Mouse (Mus musculus) heart, postnatal 0 days (tissue): ENCODE data around the gene Usp10. TPM values are rescaled to one million over a fixed set of nuclear protein-coding genes. Genes with fewer than 3 reads are reported as not detected.
A peak's percentile ranks its signal among the peaks of the same experiment; 100 is the strongest.

Source experiments
- ATAC-seq: fragments of 200-750 bp; cut with Nextera tagmentation; 2 replicates; pipeline ENCODE4 v1.8.0; 2017; ENCODE audit warnings: low read depth, moderate number of reproducible peaks, moderate library complexity; ENCODE audit not compliant: insufficient read depth
- DNase-seq: peaks from one replicate; pipeline ENCODE4 v3.0.0-alpha.2; 2016; ENCODE audit warnings: low spot score
- H3K27ac ChIP-seq: fragments of 300-500 bp; sonication (generic); 2 replicates; pipeline ENCODE4 v1.5.1; 2014; ENCODE audit warnings: low read depth, mild to moderate bottlenecking
- H3K27me3 ChIP-seq: fragments of 300-500 bp; sonication (generic); 2 replicates; pipeline ENCODE4 v1.6.1; 2014; ENCODE audit warnings: low read length, mixed read lengths; ENCODE audit not compliant: control insufficient read depth, insufficient read depth
- H3K36me3 ChIP-seq: fragments of 300-500 bp; sonication (generic); replicated peaks from 2 replicates; pipeline ENCODE4 v1.6.1; 2014; ENCODE audit warnings: low read length, mixed read lengths; ENCODE audit not compliant: control insufficient read depth, insufficient read depth
- H3K4me1 ChIP-seq: fragments of 300-500 bp; sonication (generic); 2 replicates; pipeline ENCODE4 v1.6.1; 2014; ENCODE audit warnings: antibody characterized with exemption; ENCODE audit not compliant: control insufficient read depth, insufficient read depth
- H3K4me2 ChIP-seq: fragments of 300-500 bp; sonication (generic); 2 replicates; pipeline ENCODE4 v1.6.1; 2014; ENCODE audit warnings: low read depth, mild to moderate bottlenecking, low read length, moderate library complexity
- H3K4me3 ChIP-seq: fragments of 300-500 bp; sonication (generic); 2 replicates; pipeline ENCODE4 v1.5.1; 2014; ENCODE audit warnings: low read depth, low read length
- H3K9ac ChIP-seq: fragments of 300-500 bp; sonication (generic); replicated peaks from 2 replicates; pipeline ENCODE4 v1.6.1; 2014; ENCODE audit warnings: low read depth, low read length, mixed read lengths
- H3K9me3 ChIP-seq: fragments of 300-500 bp; sonication (generic); replicated peaks from 2 replicates; pipeline ENCODE4 v1.6.1; 2016; ENCODE audit warnings: low read length; ENCODE audit not compliant: control insufficient read depth
- CTCF ChIP-seq: IDR thresholded peaks from 2 replicates; pipeline ENCODE4 v1.5.1; 2016; ENCODE audit warnings: antibody characterized with exemption, control low read depth, low read depth
- EP300 ChIP-seq: IDR thresholded peaks from 2 replicates; pipeline ENCODE4 v1.6.1; 2016; ENCODE audit warnings: antibody characterized with exemption, low read depth
- WGBS: fragments of 180-500 bp; shearing (Covaris S2); extraction: QIAGEN DNeasy Blood & Tissue Kit; methylation state at CpG from one replicate; pipeline ENCODE4 v1.1.7; 2014; 5-methylcytosine and 5-hydroxymethylcytosine counted together
- polyA plus RNA-seq: library from polyadenylated mRNA; unstranded; fragments of >200 nt; fragmentation: Nextera tagmentation; extraction: Ambion mirVana; gene quantifications from 2 replicates; pipeline ENCODE4 v1.2.1, GENCODE M21; 2015
- total RNA-seq: library from RNA; depleted of rRNA; stranded (reverse); fragments of >200 nt; gene quantifications from 2 replicates; pipeline ENCODE4 v1.2.3, GENCODE M21; 2014; ENCODE audit warnings: low replicate concordance

Gene Usp10
- total and polyA plus RNA-seq, 2 experiments from 2014 or later: 44.0 to 54.9 TPM

DNA sequence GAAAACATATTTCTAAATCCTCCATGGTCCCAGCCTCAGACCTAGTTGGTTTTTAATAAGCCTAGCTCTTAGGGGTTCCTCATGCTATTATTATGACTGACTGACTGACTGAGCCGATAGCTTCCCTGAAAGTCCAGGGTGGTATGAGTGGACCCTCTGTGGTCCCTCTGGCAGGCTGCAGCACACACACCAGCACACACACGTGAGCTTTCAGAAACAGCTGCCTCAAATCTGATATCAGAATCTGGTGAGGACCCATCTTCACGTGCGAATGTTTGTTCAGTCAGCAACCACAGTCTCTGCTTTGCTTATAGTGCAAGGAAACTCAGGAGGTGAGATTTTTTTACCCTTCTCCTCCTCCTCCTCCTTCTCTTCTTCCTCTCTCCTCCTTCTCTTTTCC lies 54.7 kb downstream of the Usp10 start:
- Histone ChIP-seq H3K27me3 (no peaks in the 10 kb centered on the region), H3K4me1 (peaks cover 4% of the 10 kb centered on the region; the same call in 1 of the 2 replicates), H3K36me3 (no peaks in the 10 kb centered on the region), H3K9ac (no peak overlapping the region), H3K27ac (no peak overlapping the region), H3K9me3 (no peaks in the 10 kb centered on the region), H3K4me2 (no peak overlapping the region), H3K4me3 (no peak overlapping the region)
- DNase-seq (no peak), ATAC-seq (no peak)
- TF ChIP-seq EP300: no peak
- 59% methylated on average over 4 of the region's 4 CpGs for WGBS

DNA sequence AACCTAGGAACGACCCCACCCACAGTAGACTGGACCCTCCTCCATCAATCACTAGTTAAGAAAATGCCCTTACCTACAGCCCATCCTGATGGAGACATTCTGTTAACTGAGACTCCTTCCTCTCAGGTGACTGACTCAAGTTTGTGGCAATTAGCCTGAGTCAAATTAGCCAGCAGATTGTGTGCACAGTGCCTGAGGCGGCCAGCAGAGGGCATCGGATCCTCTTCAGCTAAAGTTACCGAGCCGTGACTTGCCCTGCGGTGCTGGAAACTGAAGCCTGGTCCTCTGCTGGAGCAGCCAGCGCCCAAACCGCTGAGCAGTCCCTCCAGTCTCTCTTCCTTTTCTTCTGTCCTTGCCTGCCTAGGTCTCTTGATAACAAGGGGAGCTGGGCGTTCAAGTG lies 57.3 kb downstream of the Usp10 start:
- no peak for ATAC-seq
- Histone ChIP-seq H3K4me2 (no peak overlapping the region), H3K36me3 (no peaks in the 10 kb centered on the region), H3K27me3 (no peaks in the 10 kb centered on the region), H3K4me1 (no peaks in the 10 kb centered on the region), H3K27ac (no peak overlapping the region), H3K9ac (no peak overlapping the region), H3K4me3 (no peak overlapping the region), H3K9me3 (no peaks in the 10 kb centered on the region)
- DNase-seq: no peak
- 82% methylated on average over 9 of the region's 9 CpGs for WGBS
- TF ChIP-seq CTCF: no peak
- no peak for TF ChIP-seq EP300

DNA sequence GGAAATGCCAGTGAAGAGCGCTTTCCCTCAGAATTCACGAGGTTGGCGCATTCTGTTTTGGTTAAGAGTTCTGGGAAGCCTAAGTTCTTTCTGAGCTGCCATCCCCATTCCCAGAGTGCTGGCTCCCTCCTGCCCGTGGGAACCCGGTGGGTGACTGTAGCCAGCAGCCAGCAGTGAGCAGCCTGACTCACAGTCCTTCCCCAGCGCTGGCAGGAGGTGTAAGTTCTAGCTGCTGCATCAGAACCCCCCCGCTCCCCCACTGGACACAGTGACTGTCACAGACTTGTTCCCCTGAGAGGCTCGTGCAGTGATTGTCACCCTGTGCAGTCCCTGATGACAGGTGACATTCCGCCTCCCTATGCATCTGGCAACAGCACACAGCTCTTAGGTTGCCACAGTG lies 60.0 kb downstream of the Usp10 start:
- no peak for DNase-seq
- Histone ChIP-seq H3K27ac (no peak overlapping the region), H3K4me2 (no peak overlapping the region), H3K36me3 (no peaks in the 10 kb centered on the region), H3K9ac (no peak overlapping the region), H3K4me3 (no peak overlapping the region), H3K4me1 (no peaks in the 10 kb centered on the region), H3K9me3 (no peaks in the 10 kb centered on the region), H3K27me3 (no peaks in the 10 kb centered on the region)
- peak; percentile 48; the same call in 1 of the 2 replicates for ATAC-seq
- no peak for TF ChIP-seq CTCF
- no peak for TF ChIP-seq EP300
- 60% methylated on average over 9 of the region's 9 CpGs for WGBS

DNA sequence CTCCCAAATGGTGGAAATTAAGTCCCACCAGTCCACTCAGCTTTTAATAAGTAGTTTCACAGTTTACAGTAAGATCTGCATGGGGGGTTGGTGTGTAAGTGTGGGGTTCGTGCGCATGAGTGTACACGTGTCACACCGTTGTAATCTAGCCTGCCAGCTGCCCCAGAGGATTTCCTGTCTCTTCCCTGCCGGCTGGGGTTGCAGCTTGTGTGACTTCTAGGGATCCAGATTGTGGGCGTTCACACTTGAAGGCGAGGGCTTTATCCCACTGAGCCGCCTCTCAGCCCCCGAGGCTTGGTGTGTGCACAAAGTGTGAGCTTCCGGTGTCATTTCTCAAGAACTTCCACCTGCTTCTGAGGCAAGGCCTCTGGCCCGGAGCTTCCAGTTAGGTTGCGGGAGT lies 62.4 kb downstream of the Usp10 start:
- TF ChIP-seq CTCF (no peak), EP300 (peak; percentile 82)
- Histone ChIP-seq H3K4me2 (no peak overlapping the region), H3K9ac (no peak overlapping the region), H3K4me1 (no peaks in the 10 kb centered on the region), H3K4me3 (no peak overlapping the region), H3K9me3 (no peaks in the 10 kb centered on the region), H3K27me3 (no peaks in the 10 kb centered on the region), H3K27ac (0 out of 2 replicates have a peak overlapping the region, but pooled peaks have one; percentile 17), H3K36me3 (no peaks in the 10 kb centered on the region)
- 63% methylated on average over 12 of the region's 12 CpGs for WGBS
- DNase-seq (peak; percentile 15), ATAC-seq (peak; percentile 68)

DNA sequence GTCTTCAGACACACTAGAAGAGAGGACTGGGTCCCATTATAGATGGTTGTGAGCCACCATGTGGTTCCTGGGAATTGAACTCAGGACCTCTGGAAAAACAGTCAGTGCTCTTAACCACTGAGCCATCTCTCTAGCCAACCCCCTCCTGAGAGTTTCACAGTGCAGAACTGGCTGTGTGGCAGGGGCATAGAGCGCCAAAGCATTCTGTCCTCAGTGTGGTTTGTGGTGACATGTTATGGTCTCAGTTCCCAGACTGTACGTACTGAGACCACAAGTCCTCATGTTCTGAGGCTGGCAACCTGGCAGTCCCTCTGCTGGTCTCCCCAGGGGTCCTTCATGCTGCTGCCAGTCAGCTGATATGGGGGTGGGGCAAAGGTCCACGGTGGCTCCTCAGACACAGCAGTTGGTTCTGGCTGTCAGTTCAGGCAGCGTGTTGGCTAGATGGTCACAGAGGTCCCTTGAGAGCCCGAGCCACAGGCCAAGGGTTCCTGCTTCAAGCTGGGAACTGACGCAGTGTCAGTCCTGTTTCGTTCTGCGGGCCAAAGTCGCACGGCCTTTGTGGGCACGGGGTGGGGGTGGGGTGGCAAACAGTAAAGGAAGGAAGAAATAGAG lies 68.7 kb downstream of the Usp10 start:
- WGBS: 68% methylated on average over 11 of the region's 11 CpGs

DNA sequence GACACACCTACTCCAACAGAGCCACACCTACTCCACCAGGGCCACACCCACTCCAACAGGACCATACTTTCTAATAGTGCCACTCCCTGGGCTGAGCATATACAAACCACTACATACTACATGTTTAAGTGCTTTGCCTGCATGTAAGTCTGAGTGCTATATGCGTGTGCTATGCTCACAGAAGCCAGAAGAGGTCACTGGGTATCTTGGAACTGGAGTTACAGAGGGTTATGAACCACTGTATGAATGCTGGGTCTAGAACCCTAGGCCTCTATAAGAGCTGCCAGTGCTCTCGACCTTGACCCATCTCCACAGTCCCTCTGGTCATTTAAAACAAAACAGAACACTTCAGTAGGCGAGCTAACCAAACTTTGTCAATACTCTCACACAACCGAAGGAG lies 71.1 kb downstream of the Usp10 start:
- Histone ChIP-seq H3K4me3 (no peak overlapping the region), H3K27me3 (no peaks in the 10 kb centered on the region), H3K36me3 (no peaks in the 10 kb centered on the region), H3K9me3 (no peaks in the 10 kb centered on the region), H3K4me2 (no peak overlapping the region), H3K9ac (no peak overlapping the region), H3K27ac (no peak overlapping the region), H3K4me1 (no peaks in the 10 kb centered on the region)
- ATAC-seq (no peak), DNase-seq (no peak)
- WGBS: 69% methylated on average over 4 of the region's 4 CpGs
- TF ChIP-seq EP300 (no peak), CTCF (peak; percentile 37; the same call in 1 of the 2 replicates)

More for the DNA sequence above, 68.7 kb downstream of the Usp10 start:
- H3K4me1 ChIP-seq: no peaks in the 10 kb centered on the region
- no peak for ATAC-seq
- H3K4me2 ChIP-seq: no peak overlapping the region
- H3K36me3 ChIP-seq: no peaks in the 10 kb centered on the region
- DNase-seq: no peak
- H3K9ac ChIP-seq: no peak overlapping the region
- no peak for TF ChIP-seq EP300
- TF ChIP-seq CTCF: no peak
- H3K27me3 ChIP-seq: no peaks in the 10 kb centered on the region
- no peaks in the 10 kb centered on the region for H3K9me3 ChIP-seq
- H3K27ac ChIP-seq: no peak overlapping the region
- H3K4me3 ChIP-seq: no peak overlapping the region
